Mouse (Mus musculus): Measurements from ENCODE around the gene Eaf2. TPM values are rescaled to one million over a fixed set of nuclear protein-coding genes. Genes with fewer than 3 reads are reported as not detected.

Gene Eaf2
- polyA plus RNA-seq, 1 experiment from 2014 or later, result 0.41 TPM

DNA sequence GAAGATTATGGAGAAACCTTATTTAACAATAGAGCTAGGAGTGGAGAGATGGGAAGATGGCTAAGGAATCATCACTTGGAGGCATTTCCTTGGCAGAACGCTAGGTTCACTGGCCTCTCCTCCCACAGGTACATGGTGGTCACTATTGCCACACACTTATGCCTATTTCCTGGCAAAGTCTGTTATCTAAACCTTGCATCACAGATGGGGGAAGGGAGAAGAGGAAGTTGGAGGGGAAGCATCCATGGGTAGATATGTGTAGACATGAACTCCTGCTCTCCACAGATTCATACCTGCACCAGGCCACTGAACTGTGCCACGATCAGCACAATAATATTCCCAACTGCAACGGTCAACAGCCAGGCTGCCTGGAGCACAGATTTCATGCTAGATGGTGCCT, 122.8 kb downstream of the Eaf2 start:
- no peak overlapping the region for H3K9ac ChIP-seq
- H3K4me1 ChIP-seq (replicated peaks), result no peaks in the 10 kb centered on the region

DNA sequence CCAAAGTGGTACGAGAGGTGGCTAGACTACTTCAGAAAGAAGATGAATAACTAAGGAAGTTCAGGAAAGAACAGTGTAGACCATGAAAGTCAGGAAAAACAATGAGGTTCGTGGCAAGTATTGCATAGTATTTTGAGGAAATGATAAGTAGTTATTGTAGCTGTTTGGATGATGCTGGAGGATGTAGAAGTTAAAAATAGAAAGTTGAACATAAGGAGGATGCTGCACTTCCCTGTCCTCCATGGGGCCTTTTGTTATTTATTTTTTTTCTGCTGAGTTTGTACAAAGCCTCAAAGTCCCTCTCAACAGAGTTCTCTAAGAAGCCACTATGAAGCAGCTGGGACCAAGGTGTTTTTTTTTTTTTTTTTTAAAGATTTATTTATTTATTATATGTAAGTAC, 127.0 kb downstream of the Eaf2 start:
- Histone ChIP-seq H3K4me1 (replicated peaks) (no peaks in the 10 kb centered on the region), H3K27ac (no peak overlapping the region), H3K36me3 (no peaks in the 10 kb centered on the region), H3K4me2 (no peak overlapping the region), H3K27me3 (no peaks in the 10 kb centered on the region), H3K9ac (no peak overlapping the region), H3K9me3 (replicated peaks) (no peaks in the 10 kb centered on the region), H3K4me3 (replicated peaks) (no peak overlapping the region)
- 31% methylated on average over 2 of the region's 2 CpGs for WGBS (ENCODE audit: insufficient replicate concordance)
- ATAC-seq (ENCODE audit: low read depth) (no peak), DNase-seq (no peak)

More for the DNA sequence above, 122.8 kb downstream of the Eaf2 start:
- Histone ChIP-seq H3K36me3 (0 out of 2 replicates have a peak, but pooled peaks cover 2% of the 10 kb centered on the region), H3K27ac (no peak overlapping the region), H3K4me3 (replicated peaks) (no peak overlapping the region), H3K27me3 (no peaks in the 10 kb centered on the region), H3K9me3 (replicated peaks) (no peaks in the 10 kb centered on the region), H3K4me2 (no peak overlapping the region)
- 53% methylated on average over 3 of the region's 3 CpGs for WGBS (ENCODE audit: insufficient replicate concordance)
- ATAC-seq (ENCODE audit: low read depth) (no peak), DNase-seq (no peak)

DNA sequence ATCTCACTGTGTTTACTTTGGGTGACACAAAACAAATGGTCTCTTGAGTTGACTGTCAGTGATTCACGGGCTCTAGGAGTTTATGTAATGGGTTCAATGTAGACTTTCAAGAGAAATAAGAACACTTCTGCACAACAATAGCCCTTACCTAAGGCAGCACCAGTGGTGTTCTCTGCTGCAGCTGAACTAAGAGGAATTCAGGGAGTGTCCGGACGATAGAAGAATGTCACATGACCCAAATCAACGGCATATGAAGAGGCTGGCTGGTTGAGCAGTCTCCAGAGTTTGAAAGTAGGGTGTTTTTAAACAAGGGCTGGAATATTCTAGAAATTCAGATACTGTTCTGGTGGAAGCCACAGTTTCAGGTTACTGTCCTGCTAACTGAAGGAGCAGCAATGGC, 127.7 kb downstream of the Eaf2 start:
- WGBS (ENCODE audit: insufficient replicate concordance), result 63% methylated on average over 4 of the region's 4 CpGs
- no peaks in the 10 kb centered on the region for H3K9me3 ChIP-seq (replicated peaks)
- H3K9ac ChIP-seq, result no peak overlapping the region
- H3K36me3 ChIP-seq, result no peaks in the 10 kb centered on the region
- H3K4me1 ChIP-seq (replicated peaks), result no peaks in the 10 kb centered on the region
- no peak overlapping the region for H3K4me2 ChIP-seq
- no peak for DNase-seq
- H3K4me3 ChIP-seq (replicated peaks), result no peak overlapping the region
- ATAC-seq (ENCODE audit: low read depth), result no peak
- H3K27ac ChIP-seq, result no peak overlapping the region
- H3K27me3 ChIP-seq, result no peaks in the 10 kb centered on the region

DNA sequence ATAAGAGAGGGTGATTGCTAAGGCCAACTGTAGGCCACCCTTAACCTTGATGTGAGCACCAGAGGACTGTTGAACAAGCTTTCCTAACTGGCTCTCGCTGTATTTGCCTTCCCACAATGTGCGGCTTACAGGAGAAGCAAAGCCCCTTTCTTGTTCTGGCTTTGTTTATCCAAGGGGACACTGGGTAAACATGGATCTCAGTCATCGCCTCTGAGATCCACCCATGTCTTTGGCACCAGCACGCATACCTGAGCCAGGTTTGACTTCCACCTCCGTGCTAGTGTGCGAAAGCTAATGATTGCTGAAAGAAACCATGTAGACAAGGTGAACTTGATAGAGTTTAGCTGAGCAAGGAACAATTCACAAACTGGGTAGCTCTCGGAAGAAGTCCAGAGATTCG, 131.2 kb downstream of the Eaf2 start:
- DNase-seq, result no peak
- WGBS (ENCODE audit: insufficient replicate concordance), result 68% methylated on average over 8 of the region's 8 CpGs
- no peaks in the 10 kb centered on the region for H3K27me3 ChIP-seq

More for the DNA sequence above, 131.2 kb downstream of the Eaf2 start:
- no peak overlapping the region for H3K4me2 ChIP-seq
- no peaks in the 10 kb centered on the region for H3K36me3 ChIP-seq
- no peaks in the 10 kb centered on the region for H3K9me3 ChIP-seq (replicated peaks)
- no peak overlapping the region for H3K4me3 ChIP-seq (replicated peaks)
- no peak for ATAC-seq (ENCODE audit: low read depth)
- H3K9ac ChIP-seq, result no peak overlapping the region
- H3K27ac ChIP-seq, result no peak overlapping the region
- H3K4me1 ChIP-seq (replicated peaks), result no peaks in the 10 kb centered on the region

Small RNAs within 50 kb of the gene (microRNA-seq; reads per million reads assigned to microRNA genes)
- gene Gm22617, result not detected

Other genes starting within 250 kb of the Eaf2 start
- 5.2 and 6.2 TPM in 2 replicates for gene Cd86, start 208.9 kb downstream of the Eaf2 start, polyA plus RNA-seq (2015; fragmentation: Nextera tagmentation; extraction: Ambion mirVana)
- gene Ildr1, start 181.0 kb downstream of the Eaf2 start, polyA plus RNA-seq (2015; fragmentation: Nextera tagmentation; extraction: Ambion mirVana), result 0.03 and 0.13 TPM in 2 replicates
- 1.9 TPM in 2 replicates for gene Slc15a2, start 90.0 kb downstream of the Eaf2 start, polyA plus RNA-seq (2015; fragmentation: Nextera tagmentation; extraction: Ambion mirVana)
- gene Iqcb1, start 46.6 kb downstream of the Eaf2 start, polyA plus RNA-seq (2015; fragmentation: Nextera tagmentation; extraction: Ambion mirVana), result 10.2 and 10.9 TPM in 2 replicates
- gene Golgb1, start 137 bp upstream of the Eaf2 start, polyA plus RNA-seq (2015; fragmentation: Nextera tagmentation; extraction: Ambion mirVana), result 30.7 and 31.0 TPM in 2 replicates
- 12.3 and 12.6 TPM in 2 replicates for gene Hcls1, start 60.0 kb upstream of the Eaf2 start, polyA plus RNA-seq (2015; fragmentation: Nextera tagmentation; extraction: Ambion mirVana)
- gene Fbxo40, start 115.5 kb upstream of the Eaf2 start, polyA plus RNA-seq (2015; fragmentation: Nextera tagmentation; extraction: Ambion mirVana), result not detected in 2 replicates
- 9.4 and 12.2 TPM in 2 replicates for gene Polq, start 136.8 kb upstream of the Eaf2 start, polyA plus RNA-seq (2015; fragmentation: Nextera tagmentation; extraction: Ambion mirVana)